ENCODE assay signal across 17 mouse cellular contexts in genomic region chr16:36771244-36771643, GRCm38 (mm10). TPM values are rescaled to one million over a fixed set of nuclear protein-coding genes. Genes with fewer than 3 reads are reported as not detected.
DNase-seq lines count a peak whose midpoint lies in the region; ATAC-seq and TF ChIP-seq lines count a peak whose summit lies in the region.
"Had no signal": no experiment of that assay in that cellular context is flagged by ENCODE, and none has a peak within 500 bp of the region (broad histone marks: within the 10 kb centered on the region; RNA-seq: fewer than 3 reads in every experiment).

No protein-coding gene starts in this region.

- H3K4me2 ChIP-seq in forebrain, embryonic 15.5 days (replicated peaks): no peak overlapping the region
- H3K4me2 ChIP-seq in forebrain, embryonic 11.5 days (ENCODE audit: low read depth, low read length, severe bottlenecking): no peak overlapping the region
- H3K4me2 ChIP-seq in lung, postnatal 0 days (replicated peaks; ENCODE audit: low read depth, low read length): no peak overlapping the region
- H3K4me2 ChIP-seq in forebrain, embryonic 16.5 days (ENCODE audit: low read length): no peak overlapping the region
- H3K4me2 ChIP-seq: embryonic facial prominence, embryonic 12.5 days; heart, embryonic 11.5 days; heart, embryonic 15.5 days; hindbrain, embryonic 13.5 days had no signal

- no peaks in the 10 kb centered on the region for H3K9me3 ChIP-seq in forebrain, embryonic 15.5 days
- no peaks in the 10 kb centered on the region for H3K9me3 ChIP-seq in forebrain, embryonic 11.5 days (ENCODE audit: control insufficient read depth, low read length)
- no peaks in the 10 kb centered on the region for H3K9me3 ChIP-seq in lung, postnatal 0 days (ENCODE audit: low read length)
- H3K9me3 ChIP-seq in forebrain, embryonic 16.5 days (ENCODE audit: control insufficient read depth, low read length): no peaks in the 10 kb centered on the region
- H3K9me3 ChIP-seq: embryonic facial prominence, embryonic 12.5 days; heart, embryonic 15.5 days; hindbrain, embryonic 13.5 days had no signal

- no peaks in the 10 kb centered on the region for H3K4me1 ChIP-seq in forebrain, embryonic 15.5 days
- H3K4me1 ChIP-seq in forebrain, embryonic 11.5 days (replicated peaks; ENCODE audit: control insufficient read depth, insufficient read depth, low read length): no peaks in the 10 kb centered on the region
- H3K4me1 ChIP-seq in lung, postnatal 0 days (ENCODE audit: insufficient read depth, low read depth, low read length): no peaks in the 10 kb centered on the region
- peaks cover 7% of the 10 kb centered on the region for H3K4me1 ChIP-seq in forebrain, embryonic 16.5 days (replicated peaks; ENCODE audit: control insufficient read depth, insufficient read depth, low read length)
- H3K4me1 ChIP-seq: embryonic facial prominence, embryonic 12.5 days; heart, embryonic 15.5 days; hindbrain, embryonic 13.5 days had no signal

- no peaks in the 10 kb centered on the region for H3K27me3 ChIP-seq in forebrain, embryonic 15.5 days
- no peaks in the 10 kb centered on the region for H3K27me3 ChIP-seq in forebrain, embryonic 11.5 days (ENCODE audit: control insufficient read depth, insufficient read depth, low read length)
- no peaks in the 10 kb centered on the region for H3K27me3 ChIP-seq in lung, postnatal 0 days (replicated peaks; ENCODE audit: insufficient read depth, low read length)
- H3K27me3 ChIP-seq in forebrain, embryonic 16.5 days (replicated peaks; ENCODE audit: control insufficient read depth, insufficient read depth, low read length): no peaks in the 10 kb centered on the region
- H3K27me3 ChIP-seq: embryonic facial prominence, embryonic 12.5 days; heart, embryonic 15.5 days; hindbrain, embryonic 13.5 days had no signal

- TF ChIP-seq CTCF in lung, postnatal 0 days (IDR thresholded peaks at IDR 0.05): no peak

- WGBS in forebrain, embryonic 15.5 days: 37% methylated on average over 2 of the region's 2 CpGs
- 58% methylated on average over 2 of the region's 2 CpGs for WGBS in forebrain, embryonic 11.5 days
- WGBS in lung, postnatal 0 days: 51% methylated on average over 2 of the region's 2 CpGs
- WGBS in forebrain, embryonic 16.5 days: 52% methylated on average over 2 of the region's 2 CpGs

- no peak for TF ChIP-seq EP300 in lung, postnatal 0 days (IDR thresholded peaks at IDR 0.05)

- H3K36me3 ChIP-seq in forebrain, embryonic 15.5 days: no peaks in the 10 kb centered on the region
- no peaks in the 10 kb centered on the region for H3K36me3 ChIP-seq in forebrain, embryonic 11.5 days (ENCODE audit: control insufficient read depth, insufficient read depth, low read length)
- H3K36me3 ChIP-seq in lung, postnatal 0 days (ENCODE audit: insufficient read depth, low read length): no peaks in the 10 kb centered on the region
- H3K36me3 ChIP-seq in forebrain, embryonic 16.5 days (ENCODE audit: control insufficient read depth, insufficient read depth): no peaks in the 10 kb centered on the region
- H3K36me3 ChIP-seq: embryonic facial prominence, embryonic 12.5 days; heart, embryonic 15.5 days; hindbrain, embryonic 13.5 days had no signal

- H3K27ac ChIP-seq in forebrain, embryonic 15.5 days (replicated peaks): peak overlapping the region; percentile 65
- H3K27ac ChIP-seq in forebrain, embryonic 11.5 days (ENCODE audit: low read depth, low read length): no peak overlapping the region
- 0 out of 2 replicates have a peak overlapping the region, but pooled peaks have one; percentile 11 for H3K27ac ChIP-seq in lung, postnatal 0 days (ENCODE audit: low read length)
- peak overlapping the region; percentile 31 for H3K27ac ChIP-seq in forebrain, embryonic 16.5 days (ENCODE audit: low read length)
- H3K27ac ChIP-seq: embryonic facial prominence, embryonic 12.5 days; heart, adult 2 months; heart, embryonic 15.5 days; hindbrain, embryonic 13.5 days; hindbrain, postnatal 0 days had no signal

- peak; percentile 65 for ATAC-seq in forebrain, embryonic 15.5 days (replicated peaks)
- no peak for ATAC-seq in forebrain, embryonic 11.5 days (replicated peaks; ENCODE audit: low FRiP score)
- ATAC-seq in lung, postnatal 0 days: peak; percentile 77
- peak; percentile 37 for ATAC-seq in forebrain, embryonic 16.5 days

- no peak overlapping the region for H3K9ac ChIP-seq in forebrain, embryonic 15.5 days (replicated peaks)
- H3K9ac ChIP-seq in forebrain, embryonic 11.5 days (ENCODE audit: low read length): no peak overlapping the region
- no peak overlapping the region for H3K9ac ChIP-seq in lung, postnatal 0 days (replicated peaks; ENCODE audit: low read depth)
- no peak overlapping the region for H3K9ac ChIP-seq in forebrain, embryonic 16.5 days (replicated peaks; ENCODE audit: low read depth, low read length)
- H3K9ac ChIP-seq: embryonic facial prominence, embryonic 12.5 days; heart, embryonic 15.5 days; hindbrain, embryonic 13.5 days had no signal

- DNase-seq in forebrain, embryonic 11.5 days (ENCODE audit: low spot score): no peak
- DNase-seq in lung, postnatal 0 days (ENCODE audit: low spot score): peak; percentile 50
- no peak for DNase-seq in lung, postnatal 14 days
- no peak for DNase-seq in right cerebral cortex, postnatal 14 days
- DNase-seq: adrenal gland, adult 8-10 months; adrenal gland, postnatal 36 days; embryo, embryonic 11 days; gastrocnemius, postnatal 14 days; heart, adult 2 months; heart, postnatal 14 days had no signal

- H3K4me3 ChIP-seq in forebrain, embryonic 15.5 days: no peak overlapping the region
- no peak overlapping the region for H3K4me3 ChIP-seq in forebrain, embryonic 11.5 days (ENCODE audit: low read depth, low read length)
- H3K4me3 ChIP-seq in lung, postnatal 0 days (ENCODE audit: low read depth, low read length): no peak overlapping the region
- H3K4me3 ChIP-seq in forebrain, embryonic 16.5 days (replicated peaks; ENCODE audit: low read length): no peak overlapping the region
- H3K4me3 ChIP-seq: embryonic facial prominence, embryonic 12.5 days; heart, adult 2 months; heart, embryonic 15.5 days; hindbrain, embryonic 13.5 days had no signal

RNA-seq across cellular contexts. Expression of gene Slc15a2, which starts 13.5 kb away (rescaled TPM):
- 13.2 and 13.9 TPM in 2 replicates for polyA plus RNA-seq in forebrain, embryonic 15.5 days (2015; fragmentation: Nextera tagmentation; extraction: Ambion mirVana)
- polyA plus RNA-seq in forebrain, embryonic 11.5 days (2014; fragmentation: Nextera tagmentation; extraction: Ambion mirVana): 1.8 and 2.7 TPM in 2 replicates
- polyA plus RNA-seq in lung, postnatal 0 days (2015; fragmentation: Nextera tagmentation; extraction: Ambion mirVana): 57.3 and 75.1 TPM in 2 replicates
- 12.7 and 13.6 TPM in 2 replicates for polyA plus RNA-seq in forebrain, embryonic 16.5 days (2015; fragmentation: Nextera tagmentation; extraction: Ambion mirVana)

RNA-seq across cellular contexts. Expression of gene Iqcb1, which starts 56.9 kb away (rescaled TPM):
- polyA plus RNA-seq in forebrain, embryonic 15.5 days (2015; fragmentation: Nextera tagmentation; extraction: Ambion mirVana): 55.8 and 59.1 TPM in 2 replicates
- polyA plus RNA-seq in forebrain, embryonic 11.5 days (2014; fragmentation: Nextera tagmentation; extraction: Ambion mirVana): 68.0 and 72.7 TPM in 2 replicates
- polyA plus RNA-seq in lung, postnatal 0 days (2015; fragmentation: Nextera tagmentation; extraction: Ambion mirVana): 11.8 and 13.1 TPM in 2 replicates
- polyA plus RNA-seq in forebrain, embryonic 16.5 days (2015; fragmentation: Nextera tagmentation; extraction: Ambion mirVana): 58.8 and 59.3 TPM in 2 replicates
